Mouse (Mus musculus) limb, embryonic 13.5 days (tissue): Measurements from ENCODE around the gene Zic4. TPM values are rescaled to one million over a fixed set of nuclear protein-coding genes. Genes with fewer than 3 reads are reported as not detected.
A peak's percentile ranks its signal among the peaks of the same experiment; 100 is the strongest.

ENCODE experiments used
- ATAC-seq: fragments of 200-750 bp; cut with Nextera tagmentation; 2 replicates; pipeline ENCODE4 v1.8.0; 2017; ENCODE audit warnings: low read depth, moderate number of reproducible peaks, moderate TSS enrichment; ENCODE audit not compliant: low FRiP score
- H3K27ac ChIP-seq: fragments of 300-500 bp; sonication (generic); 2 replicates; pipeline ENCODE4 v1.5.1; 2015; ENCODE audit warnings: inconsistent platforms, mild to moderate bottlenecking, moderate library complexity
- H3K27me3 ChIP-seq: fragments of 300-500 bp; sonication (generic); 2 replicates; pipeline ENCODE4 v1.6.1; 2015; ENCODE audit warnings: mild to moderate bottlenecking, inconsistent platforms
- H3K36me3 ChIP-seq: fragments of 300-500 bp; sonication (generic); 2 replicates; pipeline ENCODE4 v1.6.1; 2015; ENCODE audit warnings: inconsistent platforms, mild to moderate bottlenecking, moderate library complexity
- H3K4me1 ChIP-seq: fragments of 300-500 bp; sonication (generic); 2 replicates; pipeline ENCODE4 v1.6.1; 2015; ENCODE audit warnings: inconsistent platforms
- H3K4me2 ChIP-seq: fragments of 300-500 bp; sonication (generic); replicated peaks from 2 replicates; pipeline ENCODE4 v1.6.1; 2015; ENCODE audit warnings: inconsistent platforms, mild to moderate bottlenecking, moderate library complexity
- H3K4me3 ChIP-seq: fragments of 300-500 bp; sonication (generic); 2 replicates; pipeline ENCODE4 v1.5.1; 2015; ENCODE audit warnings: moderate library complexity, mild to moderate bottlenecking, inconsistent platforms
- H3K9ac ChIP-seq: fragments of 300-500 bp; sonication (generic); 2 replicates; pipeline ENCODE4 v1.6.1; 2015; ENCODE audit warnings: mild to moderate bottlenecking, inconsistent platforms
- H3K9me3 ChIP-seq: fragments of 300-500 bp; sonication (generic); 2 replicates; pipeline ENCODE4 v1.6.1; 2016; ENCODE audit warnings: inconsistent platforms
- WGBS: fragments of 180-500 bp; shearing (Covaris S2); methylation state at CpG from one replicate; pipeline ENCODE4 v1.1.7; 2015; 5-methylcytosine and 5-hydroxymethylcytosine counted together
- polyA plus RNA-seq: library from polyadenylated mRNA; unstranded; fragments of >200 nt; fragmentation: Nextera tagmentation; extraction: Ambion mirVana; gene quantifications from 2 replicates; pipeline ENCODE4 v1.2.1, GENCODE M21; 2015

Gene Zic4
- polyA plus RNA-seq, 1 experiment from 2014 or later: 0.41 TPM

GRCm38 (mm10) chr9:91384136-91384500 lies 21.9 kb downstream of the Zic4 start:
- Histone ChIP-seq H3K27ac (no peak overlapping the region), H3K4me2 (no peak overlapping the region)
- ATAC-seq: peak; percentile 43

GRCm38 (mm10) chr9:91384693-91385560 lies 22.7 kb downstream of the Zic4 start:
- H3K4me2 ChIP-seq: no peak overlapping the region
- H3K27me3 ChIP-seq: peaks cover 97% of the 10 kb centered on the region
- H3K9ac ChIP-seq: no peak overlapping the region
- WGBS: 6% methylated on average over 4 of the region's 4 CpGs
- no peak for ATAC-seq
- no peak overlapping the region for H3K4me3 ChIP-seq
- no peak overlapping the region for H3K27ac ChIP-seq
- H3K36me3 ChIP-seq: no peaks in the 10 kb centered on the region
- no peaks in the 10 kb centered on the region for H3K9me3 ChIP-seq
- peaks cover 9% of the 10 kb centered on the region; the same call in 1 of the 2 replicates for H3K4me1 ChIP-seq

More at GRCm38 (mm10) chr9:91384136-91384500, 21.9 kb downstream of the Zic4 start:
- WGBS: under 1% methylated on average over 30 of the region's 30 CpGs
- Histone ChIP-seq H3K4me3 (no peak overlapping the region), H3K9ac (no peak overlapping the region), H3K27me3 (peaks cover 97% of the 10 kb centered on the region), H3K4me1 (peaks cover 9% of the 10 kb centered on the region; the same call in 1 of the 2 replicates), H3K36me3 (no peaks in the 10 kb centered on the region), H3K9me3 (no peaks in the 10 kb centered on the region)

- H3K9ac ChIP-seq: no peak overlapping the region
- ATAC-seq: no peak
- WGBS: 2% methylated on average over 8 of the region's 8 CpGs
- H3K4me3 ChIP-seq: no peak overlapping the region
- H3K27ac ChIP-seq: no peak overlapping the region
- H3K36me3 ChIP-seq: no peaks in the 10 kb centered on the region
- H3K9me3 ChIP-seq: no peaks in the 10 kb centered on the region
- peaks cover 98% of the 10 kb centered on the region for H3K27me3 ChIP-seq
- peaks cover 9% of the 10 kb centered on the region; the same call in 1 of the 2 replicates for H3K4me1 ChIP-seq
- no peak overlapping the region for H3K4me2 ChIP-seq
Observed at GRCm38 (mm10) chr9:91385561-91386430, 23.6 kb downstream of the Zic4 start.

GRCm38 (mm10) chr9:91386502-91386890 lies 24.3 kb downstream of the Zic4 start:
- Histone ChIP-seq H3K36me3 (no peaks in the 10 kb centered on the region), H3K27me3 (peaks cover 100% of the 10 kb centered on the region), H3K9me3 (no peaks in the 10 kb centered on the region), H3K4me1 (peaks cover 4% of the 10 kb centered on the region; the same call in 1 of the 2 replicates), H3K27ac (no peak overlapping the region), H3K4me2 (no peak overlapping the region), H3K4me3 (no peak overlapping the region), H3K9ac (no peak overlapping the region)
- ATAC-seq: no peak
- under 1% methylated on average over 17 of the region's 17 CpGs for WGBS

GRCm38 (mm10) chr9:91386891-91387739 lies 24.9 kb downstream of the Zic4 start:
- H3K9me3 ChIP-seq: no peaks in the 10 kb centered on the region
- H3K9ac ChIP-seq: no peak overlapping the region
- no peak overlapping the region for H3K27ac ChIP-seq
- H3K4me2 ChIP-seq: no peak overlapping the region
- under 1% methylated on average over 31 of the region's 31 CpGs for WGBS
- H3K4me3 ChIP-seq: no peak overlapping the region
- H3K36me3 ChIP-seq: no peaks in the 10 kb centered on the region
- H3K4me1 ChIP-seq: no peaks in the 10 kb centered on the region
- peaks cover 100% of the 10 kb centered on the region for H3K27me3 ChIP-seq
- no peak for ATAC-seq

GRCm38 (mm10) chr9:91387740-91388080 lies 25.5 kb downstream of the Zic4 start:
- H3K4me2 ChIP-seq: no peak overlapping the region
- H3K9me3 ChIP-seq: no peaks in the 10 kb centered on the region
- no peak overlapping the region for H3K27ac ChIP-seq
- WGBS: under 1% methylated on average over 5 of the region's 5 CpGs
- no peaks in the 10 kb centered on the region for H3K36me3 ChIP-seq
- ATAC-seq: no peak
- H3K27me3 ChIP-seq: peaks cover 100% of the 10 kb centered on the region
- no peak overlapping the region for H3K4me3 ChIP-seq
- no peak overlapping the region for H3K9ac ChIP-seq
- no peaks in the 10 kb centered on the region for H3K4me1 ChIP-seq

GRCm38 (mm10) chr9:91388173-91388572 lies 26.0 kb downstream of the Zic4 start:
- Histone ChIP-seq H3K4me2 (no peak overlapping the region), H3K4me3 (no peak overlapping the region), H3K27me3 (peaks cover 100% of the 10 kb centered on the region), H3K27ac (no peak overlapping the region), H3K9me3 (no peaks in the 10 kb centered on the region), H3K4me1 (no peaks in the 10 kb centered on the region), H3K36me3 (no peaks in the 10 kb centered on the region), H3K9ac (no peak overlapping the region)
- 3% methylated on average over 4 of the region's 4 CpGs for WGBS
- ATAC-seq: no peak

GRCm38 (mm10) chr9:91393376-91394068 lies 31.3 kb downstream of the Zic4 start:
- Histone ChIP-seq H3K9me3 (no peaks in the 10 kb centered on the region), H3K9ac (no peak overlapping the region), H3K27ac (no peak overlapping the region), H3K4me2 (no peak overlapping the region), H3K27me3 (peaks cover 97% of the 10 kb centered on the region), H3K36me3 (no peaks in the 10 kb centered on the region), H3K4me3 (no peak overlapping the region), H3K4me1 (no peaks in the 10 kb centered on the region)
- 6% methylated on average over 8 of the region's 8 CpGs for WGBS
- ATAC-seq: no peak

- 3% methylated on average over 14 of the region's 14 CpGs for WGBS
- Histone ChIP-seq H3K27ac (no peak overlapping the region), H3K4me3 (no peak overlapping the region), H3K27me3 (peaks cover 96% of the 10 kb centered on the region), H3K9ac (no peak overlapping the region), H3K36me3 (no peaks in the 10 kb centered on the region), H3K4me2 (no peak overlapping the region), H3K9me3 (no peaks in the 10 kb centered on the region), H3K4me1 (no peaks in the 10 kb centered on the region)
- ATAC-seq: no peak
Observed at GRCm38 (mm10) chr9:91394211-91394646, 32.0 kb downstream of the Zic4 start.

GRCm38 (mm10) chr9:91395066-91395772 lies 33.0 kb downstream of the Zic4 start:
- Histone ChIP-seq H3K4me3 (no peak overlapping the region), H3K27ac (no peak overlapping the region), H3K27me3 (peaks cover 96% of the 10 kb centered on the region), H3K4me2 (no peak overlapping the region), H3K4me1 (no peaks in the 10 kb centered on the region), H3K36me3 (no peaks in the 10 kb centered on the region), H3K9ac (no peak overlapping the region), H3K9me3 (no peaks in the 10 kb centered on the region)
- WGBS: 7% methylated on average over 14 of the region's 14 CpGs
- ATAC-seq: no peak

GRCm38 (mm10) chr9:91399976-91400375 lies 37.8 kb downstream of the Zic4 start:
- Histone ChIP-seq H3K9ac (no peak overlapping the region), H3K27ac (no peak overlapping the region), H3K4me2 (no peak overlapping the region), H3K9me3 (no peaks in the 10 kb centered on the region), H3K4me1 (no peaks in the 10 kb centered on the region), H3K4me3 (no peak overlapping the region), H3K27me3 (peaks cover 95% of the 10 kb centered on the region), H3K36me3 (no peaks in the 10 kb centered on the region)
- 15% methylated on average over 7 of the region's 7 CpGs for WGBS
- no peak for ATAC-seq
